Mouse (Mus musculus) MN1 (cell line): ENCODE results near the gene Smim5.
"Not testable (repeated sequence)": the region's sequence is repeated elsewhere in the genome, so short reads cannot be mapped to it uniquely, and the experiment has no call there.

ENCODE experiments used
- DNase-seq: peaks from one replicate; pipeline ENCODE4 v3.0.0-alpha.2; 2016; ENCODE audit warnings: low spot score

The Smim5 gene

GRCm38 (mm10) chr11:115899486-115900266 is at the start of gene Smim5:
Gene Smim5, plus strand, starts transcription at chr11:115899966.
- DNase-seq: peak; percentile 84

GRCm38 (mm10) chr11:115854674-115855073 is 45.1 kb upstream of the Smim5 start:
- no peak for DNase-seq

GRCm38 (mm10) chr11:115857146-115857545 is 42.6 kb upstream of the Smim5 start:
- not testable (repeated sequence) for DNase-seq

- DNase-seq: no peak
Measured at GRCm38 (mm10) chr11:115857936-115858335, 41.8 kb upstream of the Smim5 start.

GRCm38 (mm10) chr11:115858354-115858753 is 41.4 kb upstream of the Smim5 start, which contains the start of gene Myo15b:
Gene Myo15b, plus strand, starts transcription at chr11:115858406.
- no peak for DNase-seq

GRCm38 (mm10) chr11:115859143-115859945 is 40.4 kb upstream of the Smim5 start:
- no peak for DNase-seq

- no peak for DNase-seq
Measured at GRCm38 (mm10) chr11:115863895-115864294, 35.9 kb upstream of the Smim5 start.

- peak; percentile 32 for DNase-seq
Measured at GRCm38 (mm10) chr11:115869393-115869792, 30.4 kb upstream of the Smim5 start.

GRCm38 (mm10) chr11:115872437-115872836 is 27.3 kb upstream of the Smim5 start:
- no peak for DNase-seq

GRCm38 (mm10) chr11:115875935-115876334 is 23.8 kb upstream of the Smim5 start:
- DNase-seq: no peak

GRCm38 (mm10) chr11:115876438-115876837 is 23.3 kb upstream of the Smim5 start:
- no peak for DNase-seq

GRCm38 (mm10) chr11:115877174-115877755 is 22.5 kb upstream of the Smim5 start:
- DNase-seq: no peak

- DNase-seq: no peak
Measured at GRCm38 (mm10) chr11:115878071-115878470, 21.7 kb upstream of the Smim5 start.

GRCm38 (mm10) chr11:115881002-115881401 is 18.8 kb upstream of the Smim5 start:
- DNase-seq: peak; percentile 58

GRCm38 (mm10) chr11:115883251-115883650 is 16.5 kb upstream of the Smim5 start:
- DNase-seq: no peak

- no peak for DNase-seq
Measured at GRCm38 (mm10) chr11:115884361-115884760, 15.4 kb upstream of the Smim5 start.

- no peak for DNase-seq
Measured at GRCm38 (mm10) chr11:115885281-115885680, 14.5 kb upstream of the Smim5 start.

- DNase-seq: no peak
Measured at GRCm38 (mm10) chr11:115886446-115886845, 13.3 kb upstream of the Smim5 start.

GRCm38 (mm10) chr11:115888020-115888419 is 11.7 kb upstream of the Smim5 start:
- no peak for DNase-seq

- DNase-seq: no peak
Measured at GRCm38 (mm10) chr11:115889159-115889558, 10.6 kb upstream of the Smim5 start.

- DNase-seq: no peak
Measured at GRCm38 (mm10) chr11:115892213-115892612, 7.6 kb upstream of the Smim5 start.

- no peak for DNase-seq
Measured at GRCm38 (mm10) chr11:115893071-115893470, 6.7 kb upstream of the Smim5 start.
